Mouse (Mus musculus): ENCODE measurements around the gene Kctd3.

The Kctd3 gene

GRCm38 (mm10) chr1:189007980-189008324 is 311 bp upstream of the Kctd3 start:
- no peak for DNase-seq

GRCm38 (mm10) chr1:189006826-189007225 is 815 bp downstream of the Kctd3 start:
- DNase-seq = no peak

- DNase-seq = no peak
These were observed 1.4 kb downstream of the Kctd3 start for GRCm38 (mm10) chr1:189006267-189006666.

GRCm38 (mm10) chr1:189004774-189005173 is 2.9 kb downstream of the Kctd3 start:
- DNase-seq = no peak

GRCm38 (mm10) chr1:189001815-189002214 is 5.8 kb downstream of the Kctd3 start:
- no peak for DNase-seq

GRCm38 (mm10) chr1:188999981-189000380 is 7.7 kb downstream of the Kctd3 start:
- DNase-seq = no peak

- DNase-seq = no peak
These were observed 9.7 kb downstream of the Kctd3 start for GRCm38 (mm10) chr1:188997921-188998320.

GRCm38 (mm10) chr1:188993218-188993617 is 14.4 kb downstream of the Kctd3 start:
- DNase-seq = no peak

- no peak for DNase-seq
These were observed 27.6 kb downstream of the Kctd3 start for GRCm38 (mm10) chr1:188980050-188980449.

- DNase-seq = no peak
These were observed 33.7 kb downstream of the Kctd3 start for GRCm38 (mm10) chr1:188973926-188974325.

GRCm38 (mm10) chr1:188973078-188973477 is 34.6 kb downstream of the Kctd3 start:
- DNase-seq = no peak

GRCm38 (mm10) chr1:188952501-188952900 is 55.1 kb downstream of the Kctd3 start:
- DNase-seq = no peak

GRCm38 (mm10) chr1:188951091-188951490 is 56.5 kb downstream of the Kctd3 start:
- DNase-seq = no peak

GRCm38 (mm10) chr1:188948276-188948675 is 59.4 kb downstream of the Kctd3 start:
- DNase-seq = no peak

GRCm38 (mm10) chr1:188947794-188948193 is 59.8 kb downstream of the Kctd3 start:
- no peak for DNase-seq

GRCm38 (mm10) chr1:188946849-188947248 is 60.8 kb downstream of the Kctd3 start:
- no peak for DNase-seq

- DNase-seq = no peak
These were observed 62.3 kb downstream of the Kctd3 start for GRCm38 (mm10) chr1:188945326-188945725.

- DNase-seq = no peak
These were observed 70.3 kb downstream of the Kctd3 start for GRCm38 (mm10) chr1:188937246-188937780.

Measured in kidney, adult 11 months (tissue).